Mouse (Mus musculus) limb, embryonic 10.5 days (tissue): Measurements from ENCODE around the gene Slc38a2. TPM values are rescaled to one million over a fixed set of nuclear protein-coding genes. Genes with fewer than 3 reads are reported as not detected.
A peak's percentile ranks its signal among the peaks of the same experiment; 100 is the strongest.

Experiments used
- DNase-seq: peaks from one replicate; pipeline ENCODE4 v3.0.0-alpha.2; 2017; ENCODE audit warnings: low spot score
- H3K27ac ChIP-seq: fragments of 300-500 bp; sonication (generic); 2 replicates; pipeline ENCODE4 v1.5.1; 2016; ENCODE audit warnings: mild to moderate bottlenecking
- H3K27me3 ChIP-seq: fragments of 300-500 bp; sonication (generic); 2 replicates; pipeline ENCODE4 v1.6.1; 2016; ENCODE audit warnings: low read depth, mild to moderate bottlenecking; ENCODE audit not compliant: poor library complexity, severe bottlenecking
- H3K36me3 ChIP-seq: fragments of 300-500 bp; sonication (generic); 2 replicates; pipeline ENCODE4 v1.6.1; 2016; ENCODE audit warnings: mild to moderate bottlenecking, moderate library complexity
- H3K4me1 ChIP-seq: fragments of 300-500 bp; sonication (generic); 2 replicates; pipeline ENCODE4 v1.6.1; 2016
- H3K4me3 ChIP-seq: fragments of 300-500 bp; sonication (generic); 2 replicates; pipeline ENCODE4 v1.5.1; 2016; ENCODE audit warnings: mild to moderate bottlenecking, moderate library complexity
- H3K9me3 ChIP-seq: fragments of 300-500 bp; sonication (generic); replicated peaks from 2 replicates; pipeline ENCODE4 v1.6.1; 2016; ENCODE audit warnings: mild to moderate bottlenecking
- WGBS: fragments of 180-500 bp; shearing (Covaris S2); methylation state at CpG from one replicate; pipeline ENCODE4 v1.1.7; 2016; 5-methylcytosine and 5-hydroxymethylcytosine counted together
- polyA plus RNA-seq: library from polyadenylated mRNA; unstranded; fragments of >200 nt; fragmentation: Nextera tagmentation; extraction: Ambion mirVana; gene quantifications from 2 replicates; pipeline ENCODE4 v1.2.1, GENCODE M21; 2016

Slc38a2 gene
- polyA plus RNA-seq, 1 experiment from 2014 or later: 198 TPM

DNA sequence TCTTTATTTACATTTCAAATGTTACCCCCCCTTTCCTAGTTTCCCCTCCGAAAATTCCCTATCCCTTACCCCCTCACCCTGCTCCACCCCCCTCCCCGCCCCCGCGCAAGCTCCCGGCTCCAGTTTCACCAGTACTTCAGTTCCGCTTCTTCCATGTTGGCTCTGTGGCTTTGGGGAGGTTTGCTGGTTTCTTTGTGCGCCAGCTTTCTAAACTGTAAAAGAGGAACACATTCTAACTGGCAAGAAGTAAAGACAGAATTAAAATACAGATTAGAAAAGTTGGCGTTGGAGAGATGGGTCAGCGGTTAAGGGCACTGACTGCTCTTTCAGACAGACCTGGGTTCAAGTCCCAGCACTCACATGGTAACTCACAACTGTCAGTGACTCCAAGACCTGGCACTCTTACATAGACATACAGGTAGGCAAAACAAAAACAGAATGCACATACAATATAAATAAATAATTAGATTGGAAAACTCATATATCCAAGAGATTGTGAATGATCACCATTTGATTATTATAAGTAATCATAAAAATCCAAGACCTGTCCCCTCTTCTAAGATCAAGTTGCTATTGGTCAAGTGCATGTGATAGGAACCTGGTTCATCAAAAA lies 15.7 kb upstream of the Slc38a2 start:
- Histone ChIP-seq H3K27me3 (no peaks in the 10 kb centered on the region), H3K4me1 (peaks cover 20% of the 10 kb centered on the region), H3K9me3 (no peaks in the 10 kb centered on the region), H3K36me3 (no peaks in the 10 kb centered on the region), H3K27ac (no peak overlapping the region), H3K4me3 (no peak overlapping the region)
- no peak for DNase-seq
- WGBS: 93% methylated on average over 9 of the region's 9 CpGs

GRCm38 (mm10) chr15:96714676-96715016 lies 15.1 kb upstream of the Slc38a2 start:
- no peak overlapping the region for H3K4me3 ChIP-seq
- H3K36me3 ChIP-seq: no peaks in the 10 kb centered on the region
- DNase-seq: no peak
- no peaks in the 10 kb centered on the region for H3K9me3 ChIP-seq
- 89% methylated on average over 3 of the region's 3 CpGs for WGBS
- no peaks in the 10 kb centered on the region for H3K27me3 ChIP-seq
- H3K27ac ChIP-seq: no peak overlapping the region
- H3K4me1 ChIP-seq: peaks cover 25% of the 10 kb centered on the region

GRCm38 (mm10) chr15:96713758-96714675 lies 14.5 kb upstream of the Slc38a2 start:
- H3K36me3 ChIP-seq: no peaks in the 10 kb centered on the region
- no peaks in the 10 kb centered on the region for H3K9me3 ChIP-seq
- WGBS: 91% methylated on average over 7 of the region's 7 CpGs

GRCm38 (mm10) chr15:96712338-96712737 lies 12.8 kb upstream of the Slc38a2 start:
- H3K4me1 ChIP-seq: peaks cover 36% of the 10 kb centered on the region
- H3K9me3 ChIP-seq: no peaks in the 10 kb centered on the region
- H3K27ac ChIP-seq: no peak overlapping the region
- no peak overlapping the region for H3K4me3 ChIP-seq
- H3K36me3 ChIP-seq: no peaks in the 10 kb centered on the region
- no peaks in the 10 kb centered on the region for H3K27me3 ChIP-seq
- WGBS: 97% methylated on average over 5 of the region's 5 CpGs
- DNase-seq: no peak

More at GRCm38 (mm10) chr15:96713758-96714675, 14.5 kb upstream of the Slc38a2 start:
- Histone ChIP-seq H3K4me1 (peaks cover 30% of the 10 kb centered on the region), H3K27ac (no peak overlapping the region), H3K4me3 (no peak overlapping the region), H3K27me3 (no peaks in the 10 kb centered on the region)
- no peak for DNase-seq

GRCm38 (mm10) chr15:96711664-96712063 lies 12.1 kb upstream of the Slc38a2 start:
- Histone ChIP-seq H3K36me3 (no peaks in the 10 kb centered on the region), H3K4me1 (peaks cover 29% of the 10 kb centered on the region), H3K4me3 (no peak overlapping the region), H3K27ac (no peak overlapping the region), H3K9me3 (no peaks in the 10 kb centered on the region), H3K27me3 (no peaks in the 10 kb centered on the region)
- WGBS: 88% methylated on average over 11 of the region's 11 CpGs
- no peak for DNase-seq

- Histone ChIP-seq H3K4me3 (peak overlapping the region; percentile 67), H3K36me3 (no peaks in the 10 kb centered on the region), H3K27me3 (no peaks in the 10 kb centered on the region), H3K4me1 (peaks cover 26% of the 10 kb centered on the region), H3K9me3 (no peaks in the 10 kb centered on the region), H3K27ac (peak overlapping the region; percentile 99)
- peak; percentile 48 for DNase-seq
- 29% methylated on average over 15 of the region's 15 CpGs for WGBS
Measured at GRCm38 (mm10) chr15:96710352-96711114, 11.0 kb upstream of the Slc38a2 start.

DNA sequence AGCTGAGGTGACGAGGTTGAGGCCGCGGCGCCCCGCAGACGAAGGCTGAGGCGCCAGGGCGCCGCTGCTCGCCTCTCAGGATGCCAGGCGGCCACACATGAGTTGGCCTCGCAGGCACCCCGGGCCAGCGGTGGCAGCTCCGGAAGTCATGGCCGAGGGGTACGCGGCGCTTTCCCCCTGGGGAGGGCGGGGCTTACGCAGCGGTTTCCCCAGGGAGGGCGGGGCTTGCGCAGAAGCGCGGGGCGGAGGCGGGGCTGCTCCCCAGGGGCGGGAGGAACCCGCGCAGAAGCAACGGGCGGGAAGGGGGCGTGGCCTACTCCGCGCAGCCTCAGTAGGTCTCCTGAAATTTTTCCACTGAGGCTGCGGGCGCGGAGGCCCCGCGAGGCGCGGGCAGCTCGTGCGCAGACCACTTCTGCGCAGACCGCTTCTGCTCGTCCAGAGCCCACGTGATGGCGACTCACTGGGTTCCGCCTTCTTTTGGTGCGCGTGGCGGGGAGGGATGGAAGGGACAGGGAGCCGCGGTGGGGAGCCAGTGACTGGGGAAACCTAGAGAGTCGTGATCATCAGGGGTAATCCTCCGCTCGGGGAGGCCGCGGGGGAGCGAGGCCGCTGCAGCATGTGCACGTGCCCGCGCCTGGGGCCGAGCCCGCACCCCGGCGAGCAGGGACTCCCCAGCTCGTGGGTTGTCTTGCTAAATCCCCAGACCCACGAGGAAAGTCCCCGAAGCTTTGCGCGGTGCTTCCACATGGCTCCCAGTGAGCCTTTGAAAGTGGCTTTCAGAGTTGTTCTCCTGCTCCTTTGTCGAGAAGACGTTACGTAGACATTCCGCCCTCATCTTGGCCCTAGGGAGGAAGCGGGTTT lies 10.2 kb upstream of the Slc38a2 start:
- peak; percentile 99 for DNase-seq
- Histone ChIP-seq H3K4me3 (peak overlapping the region; percentile 67), H3K36me3 (no peaks in the 10 kb centered on the region), H3K4me1 (peaks cover 26% of the 10 kb centered on the region), H3K9me3 (no peaks in the 10 kb centered on the region), H3K27ac (peak overlapping the region; percentile 99), H3K27me3 (no peaks in the 10 kb centered on the region)
- WGBS: 1% methylated on average over 78 of the region's 80 CpGs

DNA sequence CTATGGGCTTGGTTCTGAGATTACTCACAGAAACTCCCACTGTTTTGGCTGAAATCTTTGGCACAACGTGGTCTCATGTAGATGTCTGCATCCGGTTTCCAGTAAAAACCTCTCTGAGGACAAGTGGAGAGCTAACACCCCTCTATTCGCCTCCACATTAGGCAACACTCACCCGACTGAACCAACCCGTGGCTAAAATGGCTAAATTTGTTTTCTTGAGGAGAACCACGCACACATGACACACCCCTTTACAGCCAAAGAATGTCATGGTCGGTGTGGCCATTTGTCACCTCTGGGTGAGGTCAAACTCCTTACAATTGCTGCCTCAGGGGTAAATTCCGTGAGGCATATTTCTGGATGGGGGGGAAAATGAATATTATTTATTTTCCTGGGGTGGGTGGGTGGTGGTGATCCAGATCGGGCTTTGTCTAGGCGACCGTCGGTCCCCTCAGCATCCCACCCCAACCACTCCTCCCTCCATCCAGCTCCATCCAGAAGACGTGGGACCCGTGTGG lies 9.5 kb upstream of the Slc38a2 start:
- no peaks in the 10 kb centered on the region for H3K27me3 ChIP-seq
- DNase-seq: no peak
- H3K9me3 ChIP-seq: no peaks in the 10 kb centered on the region
- peak overlapping the region; percentile 99 for H3K27ac ChIP-seq
- H3K4me3 ChIP-seq: peak overlapping the region; percentile 67
- 32% methylated on average over 14 of the region's 14 CpGs for WGBS
- no peaks in the 10 kb centered on the region for H3K36me3 ChIP-seq
- H3K4me1 ChIP-seq: peaks cover 26% of the 10 kb centered on the region

- H3K9me3 ChIP-seq: no peaks in the 10 kb centered on the region
- no peaks in the 10 kb centered on the region for H3K36me3 ChIP-seq
- no peak for DNase-seq
- H3K27me3 ChIP-seq: no peaks in the 10 kb centered on the region
- peaks cover 26% of the 10 kb centered on the region for H3K4me1 ChIP-seq
- H3K27ac ChIP-seq: peak overlapping the region; percentile 99; the same call in 1 of the 2 replicates
- H3K4me3 ChIP-seq: peak overlapping the region; percentile 67; the same call in 1 of the 2 replicates
- 89% methylated on average over 8 of the region's 8 CpGs for WGBS
Measured at GRCm38 (mm10) chr15:96708428-96708827, 8.9 kb upstream of the Slc38a2 start.

- H3K4me1 ChIP-seq: peaks cover 26% of the 10 kb centered on the region
- no peak overlapping the region for H3K27ac ChIP-seq
- no peaks in the 10 kb centered on the region for H3K27me3 ChIP-seq
- H3K9me3 ChIP-seq: no peaks in the 10 kb centered on the region
- H3K36me3 ChIP-seq: no peaks in the 10 kb centered on the region
- no peak for DNase-seq
- 85% methylated on average over 2 of the region's 2 CpGs for WGBS
- H3K4me3 ChIP-seq: no peak overlapping the region
Measured at GRCm38 (mm10) chr15:96707936-96708335, 8.4 kb upstream of the Slc38a2 start.

DNA sequence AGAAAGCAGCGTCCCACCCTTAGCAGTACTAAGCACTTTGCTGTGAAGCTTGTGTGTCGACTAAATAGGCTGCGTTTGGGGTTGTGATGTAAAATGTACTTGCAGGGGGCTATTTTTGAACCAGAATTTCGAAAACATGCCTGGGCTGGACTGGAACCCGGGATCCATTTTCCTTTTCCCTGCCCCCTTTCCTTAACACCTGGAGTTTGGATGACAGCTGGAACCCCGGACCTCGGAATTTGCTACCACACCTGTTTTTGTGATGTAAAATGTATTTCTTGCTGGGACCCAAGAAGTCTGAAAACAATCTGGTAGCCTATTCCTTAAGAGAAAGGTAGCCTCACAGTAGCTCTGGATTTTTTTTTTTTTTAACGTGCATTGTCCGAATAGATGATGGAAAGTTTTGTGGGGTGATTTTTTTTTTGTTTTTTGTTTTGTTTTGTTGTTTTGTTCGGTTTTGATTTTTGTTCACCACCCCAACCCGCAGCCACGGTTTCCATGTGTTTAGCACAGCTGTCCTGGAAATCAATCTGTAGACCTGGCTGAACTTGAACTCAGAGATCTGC lies 3.0 kb upstream of the Slc38a2 start:
- H3K27me3 ChIP-seq: 0 out of 2 replicates have a peak, but pooled peaks cover 3% of the 10 kb centered on the region
- no peak overlapping the region for H3K27ac ChIP-seq
- H3K9me3 ChIP-seq: no peaks in the 10 kb centered on the region
- no peak for DNase-seq
- WGBS: 87% methylated on average over 12 of the region's 12 CpGs
- H3K4me3 ChIP-seq: no peak overlapping the region
- peaks cover 15% of the 10 kb centered on the region for H3K4me1 ChIP-seq
- peaks cover 12% of the 10 kb centered on the region for H3K36me3 ChIP-seq

DNA sequence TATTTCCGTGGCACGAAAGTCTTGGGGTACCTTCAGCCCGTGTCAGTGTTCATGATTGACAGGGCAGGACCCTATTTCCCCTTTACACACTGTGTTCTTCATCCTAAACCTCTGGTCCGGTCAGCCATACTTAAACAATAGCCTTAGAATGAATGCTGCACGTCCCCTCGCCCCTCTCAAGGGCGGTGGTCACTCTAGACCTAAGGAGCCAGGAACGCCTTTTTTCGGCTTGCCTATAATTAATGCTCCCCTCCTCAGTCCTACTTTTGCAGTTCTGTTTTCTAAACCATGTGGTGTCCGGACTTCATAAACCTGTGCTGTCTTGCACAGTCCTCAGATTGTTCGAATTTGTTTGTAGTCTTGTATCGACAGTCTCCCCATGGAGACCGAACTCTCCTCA lies 1.2 kb upstream of the Slc38a2 start:
- 0 out of 2 replicates have a peak, but pooled peaks cover 3% of the 10 kb centered on the region for H3K27me3 ChIP-seq
- H3K36me3 ChIP-seq: peaks cover 30% of the 10 kb centered on the region
- no peak for DNase-seq
- peak overlapping the region; percentile 99 for H3K27ac ChIP-seq
- peaks cover 29% of the 10 kb centered on the region for H3K4me1 ChIP-seq
- H3K9me3 ChIP-seq: no peaks in the 10 kb centered on the region
- H3K4me3 ChIP-seq: peak overlapping the region; percentile 74
- WGBS: 46% methylated on average over 13 of the region's 13 CpGs
